Mouse (Mus musculus) erythroblast, embryonic 14.5 days (primary cell): ENCODE data around the gene Dpp6.

ENCODE experiments used
- GATA1 ChIP-seq: IDR thresholded peaks from 2 replicates; pipeline ENCODE4 v1.6.1; 2012; ENCODE audit warnings: low read length, inconsistent platforms, mixed read lengths
- TAL1 ChIP-seq: IDR thresholded peaks from 3 replicates; pipeline ENCODE4 v1.6.1; 2012; ENCODE audit warnings: low read length, inconsistent platforms, mixed read lengths

DNA sequence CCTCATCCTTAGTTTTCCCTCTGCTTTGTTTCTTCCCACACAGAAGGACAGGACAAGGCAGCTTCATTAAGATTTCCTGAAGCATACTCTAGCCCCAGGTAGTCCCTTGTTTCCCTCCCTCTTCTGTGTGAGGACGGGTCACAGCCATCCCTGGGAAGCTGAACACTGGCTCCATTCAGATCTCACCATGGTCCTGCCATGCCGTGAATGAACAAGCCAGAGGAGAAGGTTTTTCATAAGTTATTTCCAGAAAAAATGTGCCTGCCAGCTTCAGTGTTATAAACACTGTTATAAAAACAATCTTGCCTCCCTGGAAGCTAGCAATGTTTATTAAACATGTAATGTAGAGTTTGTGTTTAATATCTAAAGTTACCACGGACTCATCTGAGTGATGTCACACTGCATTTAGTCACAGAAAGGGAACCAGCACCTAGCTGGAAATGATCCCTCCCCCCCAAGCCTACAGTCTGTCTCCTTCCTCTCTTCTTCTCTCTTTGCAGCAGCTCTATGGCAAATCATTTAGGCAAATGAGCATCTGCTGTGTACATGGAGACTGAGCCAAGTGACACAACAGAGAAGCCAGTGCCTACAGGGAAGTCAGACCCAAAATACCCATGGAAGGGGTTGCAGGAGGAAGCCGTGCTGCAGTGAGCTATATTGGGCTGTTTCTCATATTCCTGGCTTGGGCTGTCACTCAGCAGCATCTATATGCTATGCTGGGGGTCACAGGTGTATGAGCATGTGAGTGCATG, 128.3 kb downstream of the Dpp6 start:
- TF ChIP-seq GATA1 (no peak), TAL1 (no peak)
